Mouse (Mus musculus) kidney, embryonic 15.5 days (tissue): ENCODE data around the gene Casz1. TPM values are rescaled to one million over a fixed set of nuclear protein-coding genes. Genes with fewer than 3 reads are reported as not detected.

Experiments
- ATAC-seq: fragments of 200-750 bp; cut with Nextera tagmentation; replicated peaks from 2 replicates; pipeline ENCODE4 v1.8.0; 2017; ENCODE audit warnings: moderate TSS enrichment; ENCODE audit not compliant: low FRiP score
- H3K27ac ChIP-seq: fragments of 300-500 bp; sonication (generic); 2 replicates; pipeline ENCODE4 v1.5.1; 2015; ENCODE audit warnings: mild to moderate bottlenecking, inconsistent platforms
- H3K27me3 ChIP-seq: fragments of 300-500 bp; sonication (generic); 2 replicates; pipeline ENCODE4 v1.6.1; 2015; ENCODE audit warnings: inconsistent platforms
- H3K36me3 ChIP-seq: fragments of 300-500 bp; sonication (generic); 2 replicates; pipeline ENCODE4 v1.6.1; 2015; ENCODE audit warnings: inconsistent platforms
- H3K4me1 ChIP-seq: fragments of 300-500 bp; sonication (generic); 2 replicates; pipeline ENCODE4 v1.6.1; 2015; ENCODE audit warnings: inconsistent platforms
- H3K4me2 ChIP-seq: fragments of 300-500 bp; sonication (generic); 2 replicates; pipeline ENCODE4 v1.6.1; 2015; ENCODE audit warnings: moderate library complexity, mild to moderate bottlenecking, inconsistent platforms
- H3K4me3 ChIP-seq: fragments of 300-500 bp; sonication (generic); replicated peaks from 2 replicates; pipeline ENCODE4 v1.5.1; 2015; ENCODE audit warnings: mild to moderate bottlenecking, inconsistent platforms
- H3K9ac ChIP-seq: fragments of 300-500 bp; sonication (generic); 2 replicates; pipeline ENCODE4 v1.6.1; 2015; ENCODE audit warnings: mild to moderate bottlenecking, inconsistent platforms
- H3K9me3 ChIP-seq: fragments of 300-500 bp; sonication (generic); replicated peaks from 2 replicates; pipeline ENCODE4 v1.6.1; 2016; ENCODE audit warnings: inconsistent platforms
- WGBS: fragments of 180-500 bp; shearing (Covaris S2); methylation state at CpG from one replicate; pipeline ENCODE4 v1.1.7; 2015; ENCODE audit warnings: mixed read lengths; 5-methylcytosine and 5-hydroxymethylcytosine counted together
- polyA plus RNA-seq: library from polyadenylated mRNA; unstranded; fragments of >200 nt; fragmentation: Nextera tagmentation; extraction: Ambion mirVana; gene quantifications from 2 replicates; pipeline ENCODE4 v1.2.1, GENCODE M21; 2015

Gene Casz1
- polyA plus RNA-seq, 1 experiment from 2014 or later: 7.3 TPM

DNA sequence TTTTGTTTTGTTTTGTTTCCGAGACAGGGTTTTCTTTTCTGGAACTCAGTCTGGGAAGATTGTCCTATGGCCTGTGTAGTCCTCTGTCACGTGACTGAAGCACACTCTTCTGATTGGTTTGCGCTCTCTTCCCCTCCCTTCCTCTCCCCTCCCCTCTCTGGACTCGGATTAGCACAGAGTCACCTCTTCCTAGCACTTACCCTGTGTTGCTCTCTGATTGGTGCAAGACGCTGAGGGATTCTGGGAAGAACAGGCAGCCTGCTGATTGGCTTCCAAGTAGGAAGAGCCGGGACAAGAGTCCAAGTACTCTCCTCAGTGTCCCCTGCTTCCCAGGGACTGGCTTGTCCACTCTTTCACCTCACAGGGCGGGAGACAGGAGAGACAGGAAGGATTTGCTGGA, 26.1 kb downstream of the Casz1 start:
- Histone ChIP-seq H3K4me2 (no peak overlapping the region), H3K4me1 (peaks cover 41% of the 10 kb centered on the region), H3K27ac (no peak overlapping the region), H3K9me3 (no peaks in the 10 kb centered on the region), H3K36me3 (no peaks in the 10 kb centered on the region), H3K4me3 (no peak overlapping the region), H3K27me3 (no peaks in the 10 kb centered on the region), H3K9ac (no peak overlapping the region)
- ATAC-seq: no peak
- WGBS: 60% methylated on average over 7 of the region's 7 CpGs

DNA sequence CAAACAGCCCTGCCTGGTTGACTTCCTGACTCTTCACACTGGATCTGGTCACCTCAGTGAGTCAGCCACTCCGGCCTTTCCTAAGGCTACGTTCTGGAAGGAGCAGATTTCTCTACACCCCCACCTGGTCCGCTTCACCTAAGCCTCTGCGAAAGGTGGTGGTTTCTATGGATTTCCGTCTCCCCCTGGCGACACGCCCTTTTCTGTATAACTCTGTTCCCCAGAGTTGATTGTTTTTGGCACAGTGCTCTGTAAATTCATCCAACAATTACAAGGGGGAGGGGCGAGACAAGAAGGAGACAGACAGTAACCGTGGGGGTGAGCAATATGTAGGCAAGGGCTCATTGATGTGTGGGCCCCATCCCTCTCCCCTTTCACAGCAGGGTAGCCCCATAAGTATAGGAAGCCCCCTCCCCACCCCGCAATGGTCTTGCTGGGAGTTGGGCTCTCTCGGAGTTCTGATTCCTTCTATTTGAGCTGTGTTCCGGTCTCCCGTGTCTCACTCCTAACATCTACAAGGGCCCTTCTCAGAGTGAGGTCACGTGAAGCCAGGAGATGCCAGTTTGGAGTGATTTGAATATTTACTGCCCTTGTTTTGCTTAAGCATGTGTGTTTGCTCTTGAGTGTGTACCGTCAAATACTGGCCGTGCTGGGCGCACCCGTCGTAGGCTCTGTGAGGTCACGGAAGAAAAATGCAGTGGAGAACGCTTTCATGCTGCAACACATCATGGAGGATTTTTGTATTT, 29.2 kb downstream of the Casz1 start:
- no peaks in the 10 kb centered on the region for H3K9me3 ChIP-seq
- H3K4me2 ChIP-seq: peak overlapping the region; percentile 32
- H3K4me1 ChIP-seq: peaks cover 48% of the 10 kb centered on the region
- H3K27me3 ChIP-seq: no peaks in the 10 kb centered on the region
- ATAC-seq: no peak; the same call in 1 of the 2 replicates
- H3K27ac ChIP-seq: 0 out of 2 replicates have a peak overlapping the region, but pooled peaks have one; percentile 18
- WGBS: 58% methylated on average over 21 of the region's 21 CpGs
- H3K36me3 ChIP-seq: no peaks in the 10 kb centered on the region
- no peak overlapping the region for H3K4me3 ChIP-seq
- no peak overlapping the region for H3K9ac ChIP-seq

DNA sequence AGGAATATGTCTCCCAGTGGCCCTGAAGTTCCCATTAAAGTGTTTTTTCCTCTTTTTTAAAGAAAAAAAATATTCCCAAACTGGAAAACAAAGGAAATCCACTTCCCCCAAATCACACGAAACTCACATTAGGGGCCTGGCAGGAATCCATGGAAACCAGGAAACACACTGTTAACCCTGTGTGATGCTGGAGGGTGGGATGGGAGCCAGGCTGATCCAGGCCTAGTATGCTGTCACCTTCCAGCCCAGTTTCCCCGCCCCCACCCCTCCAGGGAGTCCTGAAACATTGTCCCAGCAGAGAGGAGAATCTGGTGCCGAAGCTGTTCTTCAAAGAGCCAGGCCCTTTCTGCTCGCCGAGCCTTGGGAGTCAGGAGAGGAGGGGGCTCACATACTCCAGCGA, 32.2 kb downstream of the Casz1 start:
- H3K4me2 ChIP-seq: 0 out of 2 replicates have a peak overlapping the region, but pooled peaks have one; percentile 12
- H3K27me3 ChIP-seq: peaks cover 4% of the 10 kb centered on the region; the same call in 1 of the 2 replicates
- no peaks in the 10 kb centered on the region for H3K9me3 ChIP-seq
- peak overlapping the region; percentile 66 for H3K27ac ChIP-seq
- WGBS: 34% methylated on average over 6 of the region's 6 CpGs
- H3K36me3 ChIP-seq: no peaks in the 10 kb centered on the region
- H3K4me3 ChIP-seq: no peak overlapping the region
- peaks cover 52% of the 10 kb centered on the region for H3K4me1 ChIP-seq
- no peak for ATAC-seq
- H3K9ac ChIP-seq: no peak overlapping the region

DNA sequence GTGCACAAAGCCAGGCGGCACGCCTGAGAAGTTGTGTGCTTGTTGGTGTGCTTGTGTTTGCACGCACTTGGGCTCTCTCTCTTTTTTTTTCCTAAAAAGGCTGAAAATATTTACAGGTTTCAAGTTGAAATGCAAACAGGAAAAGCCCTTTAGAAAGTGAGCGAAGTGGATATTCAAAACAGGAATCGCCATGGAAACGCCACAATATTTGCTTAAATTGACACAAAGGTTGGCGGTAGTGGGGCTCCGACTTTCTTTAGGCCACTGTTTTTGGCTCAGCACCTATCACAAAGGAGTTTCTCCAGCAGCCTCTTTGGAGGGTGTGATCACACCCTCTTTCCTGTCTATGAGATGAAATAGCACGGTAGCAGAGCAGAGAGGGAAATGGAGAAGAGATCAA, 32.8 kb downstream of the Casz1 start:
- H3K4me2 ChIP-seq: no peak overlapping the region
- no peaks in the 10 kb centered on the region for H3K36me3 ChIP-seq
- WGBS: 58% methylated on average over 9 of the region's 9 CpGs
- no peak overlapping the region for H3K4me3 ChIP-seq
- no peaks in the 10 kb centered on the region for H3K9me3 ChIP-seq
- H3K9ac ChIP-seq: no peak overlapping the region
- H3K27me3 ChIP-seq: peaks cover 9% of the 10 kb centered on the region
- H3K4me1 ChIP-seq: peaks cover 58% of the 10 kb centered on the region
- peak overlapping the region; percentile 66; the same call in 1 of the 2 replicates for H3K27ac ChIP-seq
- ATAC-seq: no peak

DNA sequence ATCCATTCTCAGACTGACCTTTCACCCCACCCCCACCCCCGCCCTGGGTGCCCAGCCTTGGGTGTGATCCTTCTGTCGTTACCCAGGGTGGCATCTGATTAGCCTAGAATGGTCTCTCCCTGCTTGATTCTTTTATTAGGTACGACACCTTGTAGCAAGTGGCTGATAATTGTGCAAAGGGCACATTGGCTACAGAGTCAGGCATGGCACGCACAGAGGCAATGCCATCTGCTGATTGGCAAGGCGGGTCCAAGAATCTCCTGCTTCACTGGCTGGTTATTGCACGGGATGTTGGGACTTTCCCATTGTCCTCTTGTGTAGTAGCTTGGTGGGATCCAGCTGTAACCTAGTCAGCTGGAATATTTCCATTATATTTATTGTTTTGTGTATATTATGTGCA, 33.4 kb downstream of the Casz1 start:
- no peak overlapping the region for H3K4me2 ChIP-seq
- no peaks in the 10 kb centered on the region for H3K9me3 ChIP-seq
- WGBS: 74% methylated on average over 6 of the region's 6 CpGs
- H3K36me3 ChIP-seq: no peaks in the 10 kb centered on the region
- H3K4me1 ChIP-seq: peaks cover 64% of the 10 kb centered on the region
- peaks cover 10% of the 10 kb centered on the region for H3K27me3 ChIP-seq
- no peak overlapping the region for H3K27ac ChIP-seq
- no peak overlapping the region for H3K4me3 ChIP-seq
- H3K9ac ChIP-seq: no peak overlapping the region
- ATAC-seq: no peak

DNA sequence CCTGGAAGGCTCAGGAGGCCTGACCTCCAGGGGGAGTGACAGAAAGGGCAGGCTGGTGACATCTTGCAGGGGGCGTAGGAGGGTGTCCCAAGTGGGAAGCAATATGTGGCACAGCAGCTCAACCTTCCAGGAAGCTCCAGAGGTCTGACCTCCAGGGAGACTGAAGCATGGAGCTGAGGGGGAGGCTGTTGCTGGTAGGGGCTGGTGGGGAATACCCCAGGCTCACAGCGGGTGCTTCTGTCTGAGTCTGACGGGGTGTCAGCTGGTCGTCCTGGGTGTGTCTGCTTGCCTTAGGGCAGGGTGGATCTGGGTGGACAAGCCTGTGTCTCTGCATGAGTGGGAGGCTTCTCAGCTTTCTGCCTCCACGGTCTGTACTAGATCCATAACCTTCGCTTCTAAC, 38.1 kb downstream of the Casz1 start:
- Histone ChIP-seq H3K4me1 (peaks cover 55% of the 10 kb centered on the region), H3K27ac (no peak overlapping the region), H3K27me3 (peaks cover 10% of the 10 kb centered on the region), H3K4me2 (no peak overlapping the region), H3K9me3 (no peaks in the 10 kb centered on the region), H3K36me3 (no peaks in the 10 kb centered on the region), H3K4me3 (no peak overlapping the region), H3K9ac (no peak overlapping the region)
- ATAC-seq: peak; percentile 26
- WGBS: 40% methylated on average over 6 of the region's 6 CpGs

DNA sequence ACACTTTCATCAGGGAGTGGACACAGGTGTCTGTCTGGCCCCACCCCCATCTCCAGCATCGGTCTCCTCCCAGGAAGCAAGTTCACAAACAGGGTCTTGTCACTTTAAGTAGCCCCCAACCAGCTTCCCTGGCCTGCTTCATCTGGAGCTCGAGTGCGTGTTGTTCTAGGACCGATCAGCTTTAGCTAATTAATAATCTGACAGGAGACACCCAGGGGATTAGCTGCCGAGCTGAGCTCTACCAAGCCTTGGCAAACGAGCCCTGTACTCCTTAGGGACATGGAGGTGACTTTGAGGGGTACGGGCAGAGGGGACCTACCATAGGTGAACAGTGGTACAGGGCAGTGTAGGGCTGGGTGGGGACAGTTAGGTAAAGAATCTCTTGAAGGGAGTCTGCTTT, 40.7 kb downstream of the Casz1 start:
- ATAC-seq: 0 out of 2 replicates have a peak, but pooled peaks have one; percentile 34
- 0 out of 2 replicates have a peak overlapping the region, but pooled peaks have one; percentile 1 for H3K27ac ChIP-seq
- no peak overlapping the region for H3K4me3 ChIP-seq
- no peak overlapping the region for H3K9ac ChIP-seq
- H3K4me2 ChIP-seq: peak overlapping the region; percentile 12; the same call in 1 of the 2 replicates
- WGBS: 24% methylated on average over 7 of the region's 7 CpGs
- peaks cover 13% of the 10 kb centered on the region for H3K27me3 ChIP-seq
- peaks cover 55% of the 10 kb centered on the region for H3K4me1 ChIP-seq
- H3K9me3 ChIP-seq: no peaks in the 10 kb centered on the region
- no peaks in the 10 kb centered on the region for H3K36me3 ChIP-seq

DNA sequence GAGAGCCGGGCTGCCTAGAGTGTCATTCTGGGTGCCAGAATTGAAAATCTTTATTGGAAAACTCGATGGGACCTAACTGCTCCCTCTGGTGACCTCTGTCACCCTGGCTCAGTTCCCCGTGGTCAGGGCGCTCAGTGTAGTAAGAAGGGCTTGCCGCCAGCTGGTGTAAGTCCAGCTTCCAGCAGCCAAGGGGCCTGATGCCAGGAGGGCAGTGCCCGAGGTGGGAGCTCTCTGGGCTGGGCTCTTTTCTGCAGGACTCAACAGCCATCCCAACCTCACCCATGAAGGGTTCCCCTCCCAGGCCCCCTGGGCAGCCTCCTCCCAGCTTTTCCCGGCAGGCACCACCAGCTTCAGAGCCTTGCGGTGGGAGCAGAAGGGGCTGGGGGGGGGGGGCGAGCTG, 42.0 kb downstream of the Casz1 start:
- Histone ChIP-seq H3K27me3 (peaks cover 10% of the 10 kb centered on the region), H3K27ac (no peak overlapping the region), H3K4me3 (no peak overlapping the region), H3K9me3 (no peaks in the 10 kb centered on the region), H3K36me3 (no peaks in the 10 kb centered on the region), H3K9ac (no peak overlapping the region), H3K4me1 (peaks cover 54% of the 10 kb centered on the region), H3K4me2 (no peak overlapping the region)
- ATAC-seq: no peak
- WGBS: 57% methylated on average over 9 of the region's 9 CpGs

DNA sequence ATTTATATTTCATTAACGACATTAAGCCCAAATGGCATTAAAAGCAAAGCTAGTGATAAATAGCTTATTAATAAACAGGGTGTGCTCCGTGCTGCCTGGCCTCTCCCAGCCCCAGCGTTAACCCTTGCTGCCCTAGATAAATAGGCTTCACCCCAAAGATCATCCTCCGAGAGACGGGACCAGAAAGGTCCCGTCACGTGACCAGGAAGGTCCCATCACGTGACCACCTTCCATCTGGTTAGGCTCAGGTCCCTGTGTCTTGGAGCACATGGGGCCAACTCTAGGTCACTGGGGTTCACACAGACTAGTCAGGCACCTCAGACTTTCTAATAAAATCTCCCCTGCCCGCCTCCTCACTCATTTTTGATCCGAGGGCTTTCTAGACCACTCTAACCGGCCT, 42.5 kb downstream of the Casz1 start:
- Histone ChIP-seq H3K4me3 (no peak overlapping the region), H3K27me3 (peaks cover 7% of the 10 kb centered on the region; the same call in 1 of the 2 replicates), H3K4me1 (peaks cover 54% of the 10 kb centered on the region), H3K4me2 (no peak overlapping the region), H3K9me3 (no peaks in the 10 kb centered on the region), H3K9ac (no peak overlapping the region), H3K27ac (no peak overlapping the region), H3K36me3 (no peaks in the 10 kb centered on the region)
- WGBS: 65% methylated on average over 11 of the region's 11 CpGs
- no peak for ATAC-seq

DNA sequence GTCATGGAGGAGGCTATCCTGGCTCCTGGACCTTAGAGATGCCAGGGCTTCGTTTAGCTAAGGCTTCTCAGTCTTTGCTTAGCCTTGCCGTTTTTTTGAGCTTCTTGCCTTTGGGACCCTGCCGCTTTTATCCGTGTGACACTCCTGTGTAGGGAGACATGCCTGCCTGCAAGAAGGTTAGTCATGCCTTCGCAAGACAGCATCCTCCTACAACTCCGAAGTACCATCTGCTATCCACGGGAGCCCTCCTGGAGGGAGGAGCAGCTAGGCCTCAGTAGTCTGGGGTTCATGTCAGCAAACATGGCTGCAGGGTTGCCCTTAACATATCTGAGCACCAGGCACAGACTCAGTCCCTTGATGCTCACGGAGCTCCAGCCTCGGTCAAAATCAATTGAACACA, 43.4 kb downstream of the Casz1 start:
- no peaks in the 10 kb centered on the region for H3K9me3 ChIP-seq
- H3K4me2 ChIP-seq: no peak overlapping the region
- H3K9ac ChIP-seq: no peak overlapping the region
- H3K36me3 ChIP-seq: no peaks in the 10 kb centered on the region
- H3K4me3 ChIP-seq: no peak overlapping the region
- H3K4me1 ChIP-seq: peaks cover 54% of the 10 kb centered on the region
- H3K27me3 ChIP-seq: peaks cover 3% of the 10 kb centered on the region; the same call in 1 of the 2 replicates
- ATAC-seq: no peak
- 84% methylated on average over 9 of the region's 9 CpGs for WGBS
- no peak overlapping the region for H3K27ac ChIP-seq

DNA sequence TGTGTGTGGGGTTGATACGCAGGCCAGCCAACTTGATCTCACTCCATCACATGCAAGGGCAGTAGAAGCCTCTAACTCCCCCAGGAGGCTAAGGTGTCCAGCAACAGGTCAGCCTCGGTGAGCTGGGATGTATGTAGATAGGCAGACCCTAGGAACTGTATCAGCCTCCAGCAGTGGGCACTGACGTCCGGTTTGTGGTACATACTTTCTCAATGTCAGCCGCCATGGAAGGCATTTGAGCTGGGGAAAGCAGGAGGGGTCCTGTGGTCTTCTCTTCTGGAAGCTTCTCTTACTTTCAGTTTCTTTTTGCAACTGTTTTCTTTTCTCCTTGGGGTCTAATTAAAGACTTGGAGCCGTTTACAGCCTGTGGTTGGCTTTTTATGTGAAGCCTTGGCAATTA, 45.2 kb downstream of the Casz1 start:
- Histone ChIP-seq H3K9ac (no peak overlapping the region), H3K27ac (no peak overlapping the region), H3K4me2 (no peak overlapping the region), H3K9me3 (no peaks in the 10 kb centered on the region), H3K4me3 (no peak overlapping the region), H3K27me3 (peaks cover 3% of the 10 kb centered on the region; the same call in 1 of the 2 replicates), H3K4me1 (peaks cover 45% of the 10 kb centered on the region), H3K36me3 (no peaks in the 10 kb centered on the region)
- WGBS: 61% methylated on average over 6 of the region's 6 CpGs
- ATAC-seq: no peak

DNA sequence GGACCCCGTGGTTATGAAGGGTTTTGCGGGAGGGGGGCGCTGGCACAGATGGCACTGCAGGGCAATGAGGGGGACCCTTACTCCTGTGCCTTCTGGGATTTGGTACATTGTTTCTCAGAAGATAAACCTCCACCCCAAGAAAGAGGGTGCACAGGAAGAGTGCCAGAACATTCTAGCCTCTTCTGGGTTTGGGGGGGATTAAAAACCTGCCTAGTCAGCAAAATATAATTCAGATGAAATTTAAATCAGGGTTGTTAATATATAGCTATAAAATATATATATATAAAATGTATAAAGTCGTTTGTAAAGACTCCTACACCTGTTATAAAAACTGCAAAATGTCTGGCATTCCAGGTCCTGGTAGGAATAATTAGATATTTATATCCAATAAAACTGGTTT, 48.8 kb downstream of the Casz1 start:
- 77% methylated on average over 4 of the region's 4 CpGs for WGBS
- H3K27me3 ChIP-seq: peaks cover 8% of the 10 kb centered on the region

More for the DNA sequence above, 48.8 kb downstream of the Casz1 start:
- Histone ChIP-seq H3K36me3 (no peaks in the 10 kb centered on the region), H3K9me3 (no peaks in the 10 kb centered on the region), H3K4me3 (no peak overlapping the region), H3K9ac (no peak overlapping the region), H3K4me1 (peaks cover 46% of the 10 kb centered on the region), H3K27ac (no peak overlapping the region), H3K4me2 (no peak overlapping the region)
- no peak for ATAC-seq
